Mouse (Mus musculus): Measurements from ENCODE around the gene Cd34.

Gene Cd34

DNA sequence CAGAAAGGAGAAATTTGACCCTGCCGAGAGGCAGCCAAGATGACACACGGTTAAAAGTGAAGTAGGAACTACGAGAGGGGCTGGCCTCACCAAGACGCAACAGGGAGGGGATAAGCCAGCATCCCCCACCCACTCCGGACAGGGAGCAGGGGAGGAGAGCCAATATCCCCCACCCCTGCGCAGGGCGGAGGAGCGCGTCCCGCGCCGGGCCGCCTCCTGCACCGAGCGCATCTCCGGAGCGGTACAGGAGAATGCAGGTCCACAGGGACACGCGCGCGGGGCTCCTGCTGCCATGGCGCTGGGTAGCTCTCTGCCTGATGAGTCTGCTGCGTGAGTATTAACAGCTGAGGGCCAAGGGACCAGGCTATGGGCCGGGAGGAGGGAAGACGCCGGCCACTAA lies at the start of gene Cd34:
Gene Cd34, plus strand, starts transcription at position 105 of the 400 bp plus-strand sequence.
- DNase-seq (ENCODE audit: low spot score in 2 of 2) = peak in 1 of 2 experiments; percentile 42

DNA sequence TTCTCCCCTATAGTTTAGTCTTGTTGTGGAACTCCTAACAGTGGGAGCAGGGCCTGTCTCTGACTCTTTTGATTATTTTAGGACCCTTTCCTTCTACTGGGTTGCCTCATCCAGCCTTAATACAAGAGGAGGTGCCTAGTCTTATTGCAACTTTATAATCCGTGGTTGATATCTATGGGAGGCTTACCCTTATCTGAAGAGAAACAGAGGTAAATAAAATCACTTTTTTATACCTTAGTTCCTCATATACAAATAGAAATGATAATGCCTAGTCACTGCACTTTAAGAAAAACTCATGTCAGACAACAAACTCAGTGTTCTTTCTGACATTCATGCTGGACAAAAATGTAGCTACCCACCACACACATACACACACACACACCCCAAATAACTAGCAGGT lies 44.1 kb upstream of the Cd34 start:
- DNase-seq (ENCODE audit: low spot score in 2 of 2) = no peak

- DNase-seq (ENCODE audit: low spot score in 2 of 2) = no peak
Observed at GRCm38 (mm10) chr1:194895287-194895686, 43.3 kb upstream of the Cd34 start.

DNA sequence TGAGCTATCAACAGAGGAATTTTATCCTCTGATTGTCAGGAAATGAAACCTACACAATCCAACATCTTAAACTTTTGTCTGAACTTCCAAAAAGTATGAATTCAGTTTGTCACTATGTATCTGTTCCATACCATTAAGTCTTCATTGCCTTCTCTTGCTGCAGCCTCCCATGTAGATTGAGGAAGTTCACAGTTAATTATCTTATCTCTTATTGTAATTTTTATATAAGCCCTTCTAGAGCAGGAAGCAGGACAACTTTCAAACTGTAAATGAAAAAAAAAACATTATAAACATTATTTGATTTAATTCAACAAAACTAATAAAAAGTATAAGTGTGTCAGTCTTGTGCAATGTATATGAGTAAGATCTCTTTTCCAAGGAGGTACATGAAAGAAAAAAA lies 37.5 kb upstream of the Cd34 start:
- DNase-seq (ENCODE audit: low spot score in 2 of 2) = no peak

GRCm38 (mm10) chr1:194901826-194902225 lies 36.8 kb upstream of the Cd34 start:
- DNase-seq (ENCODE audit: low spot score in 2 of 2) = no peak

- DNase-seq (ENCODE audit: low spot score in 2 of 2) = no peak
Observed at GRCm38 (mm10) chr1:194908956-194909355, 29.7 kb upstream of the Cd34 start.

GRCm38 (mm10) chr1:194925753-194926350 lies 12.8 kb upstream of the Cd34 start:
- no peak for DNase-seq (ENCODE audit: low spot score in 2 of 2)

GRCm38 (mm10) chr1:194927887-194928286 lies 10.7 kb upstream of the Cd34 start:
- DNase-seq (ENCODE audit: low spot score in 2 of 2) = no peak

- DNase-seq (ENCODE audit: low spot score in 2 of 2) = no peak
Observed at GRCm38 (mm10) chr1:194929275-194929971, 9.2 kb upstream of the Cd34 start.

DNA sequence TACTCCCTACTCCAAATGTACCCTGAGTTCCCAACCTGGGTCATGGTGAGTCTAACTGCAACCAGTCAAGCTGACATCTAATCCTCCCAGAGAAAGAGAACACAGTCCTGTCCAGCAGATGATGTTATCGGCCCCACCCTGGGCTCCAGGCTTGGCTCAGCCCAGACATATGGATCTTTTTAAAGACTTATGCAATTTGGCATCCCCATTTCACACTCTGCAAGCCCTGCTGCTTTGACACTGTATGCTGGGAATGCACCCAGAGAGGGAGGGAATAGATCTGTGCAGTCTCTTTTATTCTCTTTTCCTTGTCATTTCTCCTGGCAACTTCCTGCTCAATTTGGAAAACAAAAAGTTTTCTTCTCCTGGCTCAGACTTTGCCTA lies 8.7 kb upstream of the Cd34 start:
- DNase-seq (ENCODE audit: low spot score in 2 of 2) = peak in 1 of 2 experiments; percentile 49

DNA sequence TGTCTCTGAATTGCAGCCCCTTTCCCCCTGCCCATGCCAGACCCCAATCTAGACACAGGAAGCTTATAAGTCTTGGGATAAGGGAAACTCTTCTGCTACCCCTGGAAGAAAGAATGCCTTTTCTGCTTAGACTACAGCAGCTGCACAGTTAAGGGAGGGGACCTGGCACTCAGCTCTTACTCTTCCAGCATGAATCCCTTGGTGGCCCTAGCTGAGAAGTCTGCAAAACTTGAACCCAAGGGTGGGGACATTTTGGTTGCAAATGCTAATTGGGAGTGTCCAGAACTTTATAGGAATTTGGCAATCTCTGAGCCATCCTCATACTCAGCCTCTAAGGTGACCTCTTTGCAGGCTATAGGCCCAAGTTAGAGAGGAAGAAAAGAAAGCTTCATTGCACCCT lies 7.9 kb upstream of the Cd34 start:
- no peak for DNase-seq (ENCODE audit: low spot score in 2 of 2)

DNA sequence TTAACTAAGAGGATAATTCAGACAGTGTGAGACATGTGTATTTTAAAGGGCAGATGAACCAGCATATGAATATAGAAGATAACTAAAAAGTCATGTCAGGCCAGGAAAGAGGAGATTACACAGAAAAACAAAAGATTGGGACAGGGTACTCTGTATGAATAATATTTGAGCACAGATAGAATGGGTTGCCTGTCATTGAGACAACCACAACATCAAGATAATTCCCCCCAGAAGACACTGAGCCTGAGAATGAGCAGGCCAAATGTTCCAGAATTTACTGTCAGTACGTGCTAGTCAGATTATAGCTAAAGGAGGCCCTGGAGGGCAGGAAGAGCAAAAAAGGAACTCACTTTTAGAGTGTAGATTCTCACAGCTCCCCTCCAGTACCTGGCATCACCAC lies 3.3 kb upstream of the Cd34 start:
- DNase-seq (ENCODE audit: low spot score in 2 of 2) = no peak

DNA sequence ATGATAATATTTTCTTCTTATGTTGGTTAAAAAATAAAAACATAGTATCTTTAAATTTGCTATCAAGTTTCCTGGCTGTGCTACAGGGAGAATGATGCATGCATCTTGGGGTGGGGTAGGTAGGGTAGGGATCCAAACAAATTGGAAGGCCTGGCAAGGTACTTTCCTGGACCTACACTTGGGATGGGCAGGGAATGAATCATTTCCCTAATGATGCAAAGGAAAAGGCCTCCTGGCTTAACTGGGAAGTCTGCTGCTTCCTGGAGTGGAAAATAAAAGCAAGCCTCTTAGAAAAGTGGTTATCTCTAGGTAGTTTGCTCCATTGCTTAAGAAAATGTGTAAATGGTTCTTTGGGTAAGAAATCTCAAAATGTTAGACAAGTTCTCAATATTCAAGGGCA lies 2.9 kb downstream of the Cd34 start:
- DNase-seq (ENCODE audit: low spot score in 2 of 2) = no peak

- DNase-seq (ENCODE audit: low spot score in 2 of 2) = no peak
Observed at GRCm38 (mm10) chr1:194942912-194943311, 4.3 kb downstream of the Cd34 start.

GRCm38 (mm10) chr1:194943485-194943884 lies 4.9 kb downstream of the Cd34 start:
- DNase-seq (ENCODE audit: low spot score in 2 of 2) = no peak

- DNase-seq (ENCODE audit: low spot score in 2 of 2) = peak in 1 of 2 experiments; percentile 56
Observed at GRCm38 (mm10) chr1:194945382-194945781, 6.8 kb downstream of the Cd34 start.

DNA sequence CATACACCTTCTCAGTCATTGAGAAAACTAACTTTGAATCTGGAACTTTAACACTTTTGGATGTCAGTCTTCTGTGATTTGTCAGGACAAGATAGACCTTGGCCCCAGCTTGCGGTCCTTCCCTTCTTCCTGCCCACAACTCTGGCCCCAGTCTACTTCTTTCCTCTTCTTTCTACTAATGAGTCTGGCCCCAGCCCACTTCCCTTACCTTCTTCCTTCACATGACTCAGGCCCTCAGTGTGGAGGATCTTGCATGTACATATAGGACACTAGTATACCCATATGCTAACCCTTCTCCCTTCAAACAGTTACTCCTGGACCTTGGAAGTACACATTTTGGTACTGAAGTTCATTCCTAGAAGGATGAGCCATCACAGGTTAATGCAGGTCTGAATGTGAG lies 7.8 kb downstream of the Cd34 start:
- DNase-seq (ENCODE audit: low spot score in 2 of 2) = no peak

DNA sequence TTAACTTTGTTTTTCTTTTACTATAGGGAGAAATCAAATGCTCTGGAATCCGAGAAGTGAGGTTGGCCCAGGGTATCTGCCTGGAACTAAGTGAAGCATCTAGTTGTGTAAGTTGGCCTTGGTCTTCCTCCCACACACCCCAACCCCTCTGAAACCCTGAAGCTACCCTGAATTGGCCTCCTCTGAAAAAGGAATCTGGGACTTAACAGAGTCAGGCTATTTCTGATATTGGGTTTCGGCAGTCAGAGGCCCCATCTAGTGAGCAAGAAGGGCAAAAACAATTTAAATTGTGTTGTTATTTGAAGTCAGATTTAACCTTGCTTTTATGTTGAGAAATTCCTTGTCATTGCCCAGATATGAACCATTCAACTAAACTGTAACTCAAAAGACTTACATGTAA lies 12.3 kb downstream of the Cd34 start:
- DNase-seq (ENCODE audit: low spot score in 2 of 2) = no peak

GRCm38 (mm10) chr1:194952891-194953290 lies 14.3 kb downstream of the Cd34 start:
- no peak for DNase-seq (ENCODE audit: low spot score in 2 of 2)

DNA sequence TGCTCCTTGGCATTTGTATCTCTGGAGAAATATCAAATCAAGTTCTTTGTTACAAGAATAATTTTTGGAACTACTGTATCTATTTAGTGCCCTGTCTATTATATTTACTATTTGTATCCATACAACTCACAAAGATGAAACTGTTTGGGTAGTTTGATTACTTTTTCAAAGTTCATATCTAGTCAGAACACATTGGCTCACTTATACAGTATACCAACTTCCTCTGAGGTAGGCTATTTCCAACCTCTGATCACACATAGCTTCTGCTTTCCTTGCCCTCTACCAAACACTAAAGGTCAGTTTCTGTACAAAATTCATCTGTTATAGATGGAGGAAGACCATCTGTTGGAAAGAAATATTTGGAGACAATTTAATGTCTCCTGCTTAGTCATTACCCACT lies 16.1 kb downstream of the Cd34 start:
- no peak for DNase-seq (ENCODE audit: low spot score in 2 of 2)

DNA sequence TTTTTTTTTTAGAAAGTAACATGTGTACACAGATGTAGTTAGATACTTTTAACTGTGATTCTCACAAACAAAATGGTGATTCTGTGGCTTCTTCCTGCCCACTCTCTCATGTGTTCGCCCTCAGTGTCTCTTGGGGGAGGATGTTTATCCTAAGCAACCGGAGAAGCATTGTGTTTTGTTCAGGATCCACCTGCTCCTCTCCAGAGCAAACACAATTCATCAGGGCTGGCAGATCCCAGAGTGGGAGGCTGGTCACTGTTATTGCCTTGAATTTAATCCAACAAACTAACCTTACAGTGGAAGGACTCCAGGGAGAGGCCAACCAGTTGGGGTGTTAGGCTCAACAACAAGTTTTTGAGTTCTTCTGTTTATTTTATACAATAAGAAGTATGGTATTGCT lies 17.1 kb downstream of the Cd34 start:
- no peak for DNase-seq (ENCODE audit: low spot score in 2 of 2)

GRCm38 (mm10) chr1:194957021-194957420 lies 18.4 kb downstream of the Cd34 start:
- no peak for DNase-seq (ENCODE audit: low spot score in 2 of 2)

DNA sequence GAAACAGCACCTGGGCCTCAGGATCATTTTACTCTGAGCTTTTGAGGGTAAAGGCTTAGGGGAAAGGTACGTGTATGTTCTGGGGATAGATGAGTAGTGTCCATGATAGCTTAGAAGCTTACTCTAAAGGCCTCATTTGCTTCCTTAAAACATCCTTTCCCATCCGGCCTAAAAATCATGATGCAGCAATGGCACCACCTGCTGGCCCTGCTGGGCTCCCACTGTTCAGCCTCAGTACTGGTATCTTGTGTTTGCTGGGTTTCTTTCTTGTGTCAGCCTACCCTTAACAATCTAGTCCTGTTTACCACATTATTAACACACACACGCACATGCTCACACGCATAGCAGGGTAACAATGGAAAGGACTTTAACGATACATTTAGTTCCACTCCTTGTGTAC lies 23.6 kb downstream of the Cd34 start:
- peak in 1 of 2 experiments; percentile 87 for DNase-seq (ENCODE audit: low spot score in 2 of 2)

DNA sequence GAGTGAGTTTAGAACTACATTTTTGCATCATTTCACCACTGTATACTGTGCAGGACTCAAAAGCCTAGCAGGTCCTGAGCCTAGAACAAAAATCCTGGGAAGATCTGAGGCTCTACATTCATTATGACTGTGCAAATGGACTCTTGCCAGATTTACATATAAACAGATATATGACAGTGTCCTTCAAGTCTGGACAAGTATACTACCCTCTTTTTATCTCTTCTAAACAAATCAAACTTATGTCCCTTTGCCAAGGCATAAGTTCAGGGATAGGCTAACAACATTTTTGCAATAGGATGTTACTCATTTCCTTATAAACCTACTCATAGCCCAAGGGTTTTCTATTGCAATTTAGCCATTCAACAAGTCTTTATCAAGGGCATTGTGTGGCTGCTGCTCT lies 24.1 kb downstream of the Cd34 start:
- DNase-seq (ENCODE audit: low spot score in 2 of 2) = no peak

Measured in left cerebral cortex, adult 9 months (tissue).